Comparison of ENCODE assay signal across 22 mouse cellular contexts in genomic region chr5:107211830-107212370, GRCm38 (mm10).
A peak's percentile ranks its signal among the peaks of the same experiment; 100 is the strongest.
DNase-seq lines count a peak whose midpoint lies in the region; ATAC-seq lines count a peak whose summit lies in the region.
"Had no signal": no experiment of that assay in that cellular context is flagged by ENCODE, and none has a peak within 500 bp of the region (broad histone marks: within the 10 kb centered on the region; RNA-seq: fewer than 3 reads in every experiment).

No protein-coding gene starts in this region.

- no peak overlapping the region for H3K9ac ChIP-seq in embryonic facial prominence, embryonic 13.5 days
- H3K9ac ChIP-seq: forebrain, embryonic 15.5 days; heart, embryonic 15.5 days; hindbrain, embryonic 13.5 days; intestine, embryonic 15.5 days had no signal

- no peak overlapping the region for H3K4me2 ChIP-seq in embryonic facial prominence, embryonic 13.5 days
- H3K4me2 ChIP-seq: forebrain, embryonic 15.5 days; heart, embryonic 15.5 days; hindbrain, embryonic 13.5 days; intestine, embryonic 15.5 days had no signal

- no peaks in the 10 kb centered on the region for H3K27me3 ChIP-seq in embryonic facial prominence, embryonic 13.5 days
- no peaks in the 10 kb centered on the region for H3K27me3 ChIP-seq in embryonic facial prominence, embryonic 10.5 days (replicated peaks; ENCODE audit: low read depth, poor library complexity, severe bottlenecking)
- H3K27me3 ChIP-seq: forebrain, embryonic 15.5 days; heart, embryonic 15.5 days; hindbrain, embryonic 13.5 days; intestine, embryonic 15.5 days had no signal

- WGBS in embryonic facial prominence, embryonic 13.5 days = 77% methylated on average over 10 of the region's 10 CpGs
- WGBS in embryonic facial prominence, embryonic 10.5 days = 86% methylated on average over 10 of the region's 10 CpGs

- peak overlapping the region; percentile 22; the same call in 1 of the 2 replicates for H3K27ac ChIP-seq in embryonic facial prominence, embryonic 13.5 days
- no peak overlapping the region for H3K27ac ChIP-seq in embryonic facial prominence, embryonic 10.5 days (replicated peaks)
- H3K27ac ChIP-seq: forebrain, embryonic 15.5 days; heart, embryonic 10.5 days; heart, embryonic 15.5 days; hindbrain, embryonic 13.5 days; hindbrain, postnatal 0 days; intestine, embryonic 15.5 days had no signal

- peaks cover 44% of the 10 kb centered on the region for H3K4me1 ChIP-seq in embryonic facial prominence, embryonic 13.5 days
- H3K4me1 ChIP-seq in embryonic facial prominence, embryonic 10.5 days = peaks cover 28% of the 10 kb centered on the region
- H3K4me1 ChIP-seq: forebrain, embryonic 15.5 days; hindbrain, embryonic 13.5 days had no signal

- no peaks in the 10 kb centered on the region for H3K9me3 ChIP-seq in embryonic facial prominence, embryonic 13.5 days
- H3K9me3 ChIP-seq in embryonic facial prominence, embryonic 10.5 days = no peaks in the 10 kb centered on the region
- H3K9me3 ChIP-seq: forebrain, embryonic 15.5 days; G1E; heart, embryonic 10.5 days; heart, embryonic 15.5 days; hindbrain, embryonic 13.5 days; intestine, embryonic 15.5 days had no signal

- peaks cover 22% of the 10 kb centered on the region for H3K36me3 ChIP-seq in embryonic facial prominence, embryonic 13.5 days
- H3K36me3 ChIP-seq in embryonic facial prominence, embryonic 10.5 days (replicated peaks) = peaks cover 6% of the 10 kb centered on the region; the same call in 1 of the 2 replicates
- H3K36me3 ChIP-seq: forebrain, embryonic 15.5 days; G1E; hindbrain, embryonic 13.5 days had no signal

- H3K4me3 ChIP-seq in embryonic facial prominence, embryonic 13.5 days = no peak overlapping the region
- no peak overlapping the region for H3K4me3 ChIP-seq in embryonic facial prominence, embryonic 10.5 days
- H3K4me3 ChIP-seq: forebrain, embryonic 15.5 days; heart, embryonic 10.5 days; heart, embryonic 15.5 days; hindbrain, embryonic 13.5 days; intestine, embryonic 15.5 days had no signal

- no peak for ATAC-seq in embryonic facial prominence, embryonic 13.5 days (ENCODE audit: insufficient number of reproducible peaks, insufficient read depth, low FRiP score, low TSS enrichment, low read depth)
- ATAC-seq in inflammation-experienced regulatory T-cells, adult 6 months = no peak
- ATAC-seq: CD4-positive, CD25-positive, alpha-beta regulatory T cell, adult 4 months; forebrain, embryonic 15.5 days; hindbrain, postnatal 0 days; intestine, embryonic 15.5 days had no signal

- DNase-seq in embryonic facial prominence, embryonic 10.5 days (ENCODE audit: low spot score) = no peak
- DNase-seq in urinary bladder, adult 18-20 months (ENCODE audit: low spot score in 2 of 2) = peak; percentile 57 to 65
- DNase-seq in urinary bladder, postnatal 10 days (ENCODE audit: low spot score) = no peak
- DNase-seq in urinary bladder, postnatal 25 days (ENCODE audit: low spot score) = peak; percentile 36
- DNase-seq in cerebellum, adult 9-11 months = no peak
- DNase-seq: adrenal gland, postnatal 14 days; B cell, adult 2 months; cerebellum, adult 18-20 months; cerebellum, postnatal 10 days; gastrocnemius, postnatal 14 days; heart, adult 18-20 months; heart, postnatal 14 days had no signal

Comparison
In these comparisons a context has a peak if more than half of its experiments do, and no peak if none do; other contexts are left out.
1. DNase-seq: peak in urinary bladder, adult 18-20 months (2 of 2) and urinary bladder, postnatal 25 days (single experiment); none in embryonic facial prominence, embryonic 10.5 days (single experiment), urinary bladder, postnatal 10 days (single experiment) and cerebellum, adult 9-11 months (single experiment).